Mouse (Mus musculus) retina, embryonic 14.5 days (tissue): ENCODE results near the gene Lrmp.

Source experiments
- DNase-seq: peaks from one replicate; pipeline ENCODE4 v3.0.0-alpha.2; 2015; ENCODE audit warnings: low spot score

Gene Lrmp

DNA sequence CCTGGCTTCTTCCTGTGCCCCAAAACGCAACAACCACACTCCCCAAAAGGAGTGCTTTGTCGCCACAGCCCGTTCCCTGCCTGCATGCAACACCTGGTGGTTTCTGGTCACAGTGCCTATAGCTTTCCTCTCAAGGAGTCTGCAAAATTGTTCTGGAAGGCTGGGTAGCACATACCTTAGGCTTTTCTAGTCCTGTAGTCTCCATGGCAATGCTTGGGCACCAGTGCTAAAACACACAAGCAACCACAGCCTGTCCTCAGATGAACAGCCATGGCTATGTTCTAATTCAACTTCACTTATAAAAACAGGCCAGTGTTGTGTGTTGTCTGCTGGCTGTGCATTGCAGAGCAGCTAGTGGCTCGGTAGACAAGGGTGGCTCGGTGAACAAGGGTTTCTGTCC, 21.4 kb downstream of the Lrmp start:
- DNase-seq = no peak

DNA sequence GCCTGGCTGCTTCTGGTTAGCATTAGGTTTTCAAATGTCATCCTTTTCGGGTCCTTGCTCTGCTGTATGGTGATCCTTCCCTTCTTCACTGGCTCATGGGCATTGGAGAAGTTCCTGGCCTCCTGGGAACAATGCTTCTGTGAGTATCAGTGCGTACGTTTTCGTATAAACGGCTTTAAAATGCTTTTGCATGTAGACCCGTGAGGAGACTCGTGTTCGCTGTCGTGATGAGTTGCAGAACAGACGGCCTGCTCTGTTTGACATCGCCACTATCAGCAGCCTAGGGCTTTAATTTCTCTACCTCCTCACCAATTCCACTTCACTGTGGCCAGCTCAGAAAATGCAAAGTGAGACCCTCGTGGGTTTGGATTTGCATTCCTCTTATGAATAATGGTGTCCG, 23.8 kb downstream of the Lrmp start:
- no peak for DNase-seq

DNA sequence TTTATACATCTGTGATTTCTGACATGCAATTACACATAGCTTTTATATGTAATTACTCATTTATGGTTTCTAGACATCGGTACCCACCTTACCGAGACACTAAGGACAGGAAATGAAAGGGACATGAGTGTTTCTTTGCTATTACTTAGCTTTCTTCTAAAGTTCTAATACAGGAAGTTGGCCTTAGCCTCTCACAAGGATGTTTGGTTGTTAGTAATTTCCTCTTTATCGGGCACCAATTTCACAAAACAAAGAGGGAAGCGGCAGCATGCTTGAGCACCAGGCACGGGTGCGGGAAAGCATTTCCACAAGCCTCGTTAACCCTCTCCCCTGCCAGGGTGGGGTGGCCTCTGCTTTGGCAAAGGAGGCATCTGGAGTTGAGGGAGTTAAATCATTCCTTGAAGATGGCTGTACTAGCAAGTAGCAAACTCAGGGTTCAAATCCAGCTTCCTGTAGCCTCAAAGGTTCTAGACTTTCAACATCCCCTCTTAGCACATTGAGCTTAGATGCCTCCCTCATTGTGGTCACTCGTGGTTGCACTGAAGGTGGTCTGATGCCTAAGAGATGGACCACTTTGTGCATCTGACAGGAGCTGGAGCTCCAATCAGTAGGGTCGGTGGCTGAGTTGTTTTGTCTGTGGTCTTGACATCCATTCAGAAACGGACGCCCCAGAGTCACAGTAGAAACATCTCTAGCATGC, 24.5 kb downstream of the Lrmp start:
- DNase-seq = no peak

DNA sequence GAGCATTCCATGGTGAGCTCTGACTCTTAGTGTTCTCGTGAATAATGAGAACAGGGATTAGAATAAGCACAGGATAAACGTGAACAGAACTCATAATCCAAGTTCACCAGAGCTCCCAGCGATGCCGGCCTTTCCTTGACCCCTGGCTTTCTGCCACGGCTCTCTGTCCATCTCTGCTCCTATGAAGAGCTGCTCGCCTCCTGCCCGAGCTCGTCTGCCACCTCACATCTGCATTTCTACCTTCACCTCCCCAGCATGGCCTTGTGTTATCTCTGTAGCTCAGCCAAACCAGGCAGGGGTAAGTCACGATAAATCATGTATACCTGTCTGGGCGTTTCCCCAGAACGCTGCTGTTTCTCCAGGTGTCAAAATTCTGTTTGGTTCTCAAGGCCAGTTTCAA, 25.3 kb downstream of the Lrmp start:
- no peak for DNase-seq

DNA sequence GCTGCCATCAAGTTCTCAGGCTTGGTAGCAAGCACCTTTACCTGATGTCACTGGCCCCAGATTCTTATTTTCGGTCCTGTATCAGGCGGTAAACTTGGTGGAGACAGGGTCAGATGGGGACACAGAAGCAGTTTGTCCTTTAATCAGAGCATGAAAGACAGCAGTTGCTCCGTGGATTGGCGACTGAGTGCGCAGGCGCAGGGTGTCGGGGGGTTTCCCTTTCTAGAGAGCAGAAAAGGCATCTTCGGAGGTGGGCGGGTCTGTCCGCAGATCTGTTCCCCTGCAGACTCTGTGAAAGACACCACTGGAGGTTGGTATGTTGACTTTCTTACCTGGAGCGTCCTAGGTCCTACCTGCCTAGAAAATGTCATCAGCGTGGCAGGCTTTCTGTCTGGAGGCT, 26.4 kb downstream of the Lrmp start:
- DNase-seq = no peak

DNA sequence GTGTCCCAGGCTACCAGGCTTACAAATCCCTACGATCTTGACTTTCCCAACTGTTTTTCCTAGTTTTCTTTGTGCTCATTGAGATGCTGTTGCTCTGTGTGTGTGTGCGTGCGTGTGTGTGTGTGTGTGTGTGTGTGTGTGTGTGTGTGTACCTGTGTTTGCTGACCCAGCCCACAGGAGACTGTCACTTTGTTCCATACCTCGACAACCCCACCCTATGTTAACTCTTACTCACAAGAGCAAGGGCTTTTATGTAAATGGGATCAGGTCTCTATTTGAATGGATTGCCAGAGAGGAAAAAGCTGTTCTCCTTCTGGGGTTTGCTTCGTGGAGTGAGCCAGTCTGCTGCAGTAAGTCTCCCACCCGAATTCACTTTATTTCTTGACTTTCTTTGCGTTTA, 29.7 kb downstream of the Lrmp start:
- no peak for DNase-seq

DNA sequence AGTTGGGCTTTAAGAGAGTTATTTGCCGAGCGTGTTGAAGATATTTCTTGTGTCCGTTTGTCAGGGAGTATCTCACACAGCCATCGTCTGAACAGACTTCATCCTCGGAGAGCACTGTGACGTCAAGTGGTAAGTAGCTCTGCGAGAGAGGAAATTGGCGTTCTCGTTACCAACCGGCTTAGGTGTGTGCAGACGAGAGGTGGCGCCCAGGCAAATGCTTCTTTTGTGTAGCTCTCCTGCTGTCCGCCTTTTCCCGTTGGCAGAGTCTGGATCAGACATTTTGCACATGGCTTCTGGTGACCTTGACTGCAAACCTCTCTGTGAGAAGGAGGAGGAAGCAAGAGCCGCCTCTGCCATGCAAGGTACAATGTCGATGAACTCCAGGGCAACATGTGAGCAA, 32.3 kb downstream of the Lrmp start:
- DNase-seq = no peak

DNA sequence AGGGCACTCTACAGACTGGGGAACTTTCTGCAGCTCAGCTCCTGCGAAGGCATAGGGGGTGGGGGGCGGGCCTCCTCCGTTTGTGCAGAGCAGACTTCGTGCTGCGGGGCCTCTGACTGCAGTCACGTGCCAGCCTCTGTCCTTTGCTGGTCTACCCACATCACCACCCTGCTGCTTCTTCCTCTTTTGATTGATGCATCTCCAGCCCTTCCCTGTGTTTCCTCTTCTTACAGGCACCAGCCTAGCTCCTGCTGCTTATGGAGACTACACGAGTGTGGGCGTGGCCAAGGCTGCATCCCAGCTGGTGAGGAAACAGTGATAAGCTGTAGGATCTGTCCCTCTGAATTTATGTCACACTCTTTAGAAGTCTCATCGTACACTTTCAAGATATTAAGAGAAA, 33.6 kb downstream of the Lrmp start:
- DNase-seq = peak; percentile 13

DNA sequence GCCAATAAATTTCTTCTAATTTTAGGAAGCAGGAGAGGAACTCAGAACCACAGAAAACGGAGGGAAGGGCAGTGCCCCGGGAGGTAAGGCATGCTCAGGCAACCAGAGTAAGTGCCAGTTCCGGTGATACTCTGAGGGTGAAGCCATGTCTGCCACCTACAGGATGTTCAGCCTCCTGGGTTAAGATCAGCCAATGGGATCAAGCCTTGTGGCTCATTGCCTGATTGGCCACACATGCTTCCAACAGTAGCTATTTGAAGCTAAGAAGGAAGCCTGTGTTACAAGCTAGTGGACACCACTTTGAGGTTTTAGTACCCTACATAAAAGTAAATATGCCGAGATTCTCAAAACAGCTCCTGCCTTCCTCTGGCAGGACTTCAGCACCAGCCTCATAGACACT, 43.2 kb downstream of the Lrmp start:
- no peak for DNase-seq

DNA sequence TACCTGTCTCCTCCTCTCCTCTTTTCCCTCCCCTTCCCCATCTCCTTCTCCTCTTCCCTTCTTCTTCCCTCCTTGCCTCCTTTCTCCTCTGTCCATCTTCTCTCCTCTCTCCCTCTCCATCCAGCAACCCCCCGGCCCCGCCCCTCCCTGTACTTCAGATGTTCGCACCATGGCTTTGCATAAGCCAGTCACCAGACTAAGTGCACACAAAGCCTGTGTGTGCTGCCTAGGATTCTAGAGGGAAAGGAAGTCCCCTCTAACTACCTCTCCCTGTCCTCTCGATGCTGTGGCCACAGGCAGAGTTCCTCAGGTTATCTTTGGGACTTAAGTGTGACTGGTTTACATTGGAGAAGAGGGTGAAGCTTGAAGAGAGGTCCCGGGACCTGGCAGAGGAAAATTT, 45.1 kb downstream of the Lrmp start:
- no peak for DNase-seq

DNA sequence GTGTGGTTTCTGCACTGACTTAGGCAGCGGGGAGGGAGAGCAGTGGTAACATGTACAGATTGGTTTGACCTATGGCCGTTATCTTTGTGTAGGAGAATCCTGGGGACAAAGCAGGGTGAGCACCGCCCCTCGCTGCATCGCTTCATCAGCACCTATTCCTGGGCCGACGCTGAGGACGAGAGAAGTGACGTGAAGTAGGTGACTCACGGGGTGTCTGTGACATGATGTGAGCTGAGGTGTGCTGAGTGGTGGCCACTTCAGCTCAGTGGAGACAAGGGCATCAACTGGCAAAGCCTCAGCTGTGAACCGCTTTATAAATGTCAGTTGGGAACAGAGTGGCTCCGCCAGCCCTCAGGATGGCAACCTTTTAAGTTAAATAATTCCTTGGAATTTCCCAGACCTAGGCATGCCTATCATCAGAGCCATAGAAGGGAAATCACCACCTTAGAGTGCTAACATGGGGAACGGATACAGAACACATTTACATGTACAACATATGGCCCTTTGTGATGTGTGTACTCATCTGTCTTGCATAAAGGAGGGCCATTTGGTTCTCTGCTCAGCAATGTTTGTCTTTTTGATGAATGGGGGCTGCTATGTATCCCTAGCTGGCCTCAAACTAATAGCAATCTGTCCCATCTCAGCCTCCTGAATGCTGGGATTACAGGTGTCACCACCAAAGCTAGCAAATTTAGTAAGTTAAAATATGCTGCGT, 56.6 kb downstream of the Lrmp start:
- DNase-seq = no peak

DNA sequence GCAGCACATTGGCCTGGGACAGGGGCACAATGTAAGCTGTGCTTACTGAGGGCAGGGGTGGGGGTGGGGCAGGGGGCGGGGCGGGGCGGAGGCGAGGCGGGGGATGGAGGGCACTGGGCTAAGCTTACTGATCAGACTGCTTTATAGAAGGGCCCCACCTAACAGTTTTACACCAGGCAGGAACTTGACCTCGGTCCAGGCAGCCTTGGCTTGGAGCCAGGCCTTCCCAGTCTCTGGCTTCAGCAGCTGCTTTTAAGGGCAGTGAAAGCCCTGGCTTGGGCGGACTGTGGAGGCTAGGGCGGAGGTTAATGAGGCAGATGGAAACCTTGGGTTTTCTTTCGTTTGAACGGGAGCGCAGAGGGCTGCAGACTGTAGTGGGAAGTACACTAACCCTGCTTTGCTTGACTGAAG, 58.3 kb downstream of the Lrmp start:
- peak; percentile 50 for DNase-seq

DNA sequence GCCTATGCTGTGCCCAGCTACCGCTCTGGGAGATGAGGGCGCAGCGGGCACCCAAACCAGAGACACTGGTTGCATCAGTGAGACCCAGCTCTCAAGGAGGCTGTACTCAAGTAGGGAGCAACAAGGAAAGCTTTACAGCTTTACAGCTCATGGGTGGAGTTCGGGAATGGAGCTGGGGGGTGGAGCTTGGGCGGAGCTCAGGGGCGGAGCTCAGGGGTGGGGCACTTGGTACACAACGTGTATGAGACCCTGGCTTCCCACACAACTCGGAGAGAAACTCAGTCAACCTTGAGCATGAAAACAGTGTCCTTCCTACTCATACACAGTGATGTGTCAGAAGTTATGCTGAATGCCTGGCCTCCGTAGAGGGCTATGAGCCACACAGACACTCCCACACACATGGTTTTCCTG, 60.1 kb downstream of the Lrmp start:
- no peak for DNase-seq

DNA sequence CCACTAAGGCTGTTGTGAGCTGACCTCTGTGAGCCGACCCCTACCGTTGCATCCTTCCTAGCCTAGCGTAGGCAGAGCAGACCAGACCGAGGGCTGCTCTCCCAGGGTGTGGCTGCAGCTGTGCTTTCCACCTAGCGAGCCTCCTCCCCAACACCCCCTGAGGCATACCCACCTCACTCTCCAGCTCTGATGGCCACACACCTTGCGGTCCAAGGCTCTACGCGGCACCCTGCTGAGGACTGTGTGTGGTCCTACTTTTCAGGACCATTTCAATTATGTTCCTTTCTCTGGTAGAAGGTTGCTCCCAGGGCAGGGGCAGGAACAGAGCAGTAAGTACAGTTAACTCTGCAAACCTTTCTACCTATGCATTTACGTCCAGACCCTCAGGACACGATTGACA, 61.0 kb downstream of the Lrmp start:
- no peak for DNase-seq

DNA sequence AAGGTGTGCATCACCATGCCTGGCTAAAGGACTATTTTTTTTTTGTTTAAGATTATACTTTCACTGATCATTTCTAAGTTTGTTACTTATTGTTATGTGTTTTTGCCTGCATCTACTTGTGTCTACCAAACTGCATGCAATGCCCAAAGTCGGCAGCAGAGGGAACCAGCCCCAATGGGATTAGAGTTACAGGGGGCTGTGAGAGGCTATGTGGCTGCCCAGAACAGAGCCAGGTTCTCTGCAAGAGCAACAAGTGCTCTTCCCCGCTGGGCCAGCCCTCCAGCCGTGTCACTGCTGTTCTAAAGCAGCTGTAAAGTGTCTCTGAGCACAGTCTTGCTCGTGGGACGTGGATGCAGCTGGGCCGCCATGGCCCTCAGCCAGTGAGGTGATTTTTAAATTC, 64.2 kb downstream of the Lrmp start:
- peak; percentile 80 for DNase-seq

DNA sequence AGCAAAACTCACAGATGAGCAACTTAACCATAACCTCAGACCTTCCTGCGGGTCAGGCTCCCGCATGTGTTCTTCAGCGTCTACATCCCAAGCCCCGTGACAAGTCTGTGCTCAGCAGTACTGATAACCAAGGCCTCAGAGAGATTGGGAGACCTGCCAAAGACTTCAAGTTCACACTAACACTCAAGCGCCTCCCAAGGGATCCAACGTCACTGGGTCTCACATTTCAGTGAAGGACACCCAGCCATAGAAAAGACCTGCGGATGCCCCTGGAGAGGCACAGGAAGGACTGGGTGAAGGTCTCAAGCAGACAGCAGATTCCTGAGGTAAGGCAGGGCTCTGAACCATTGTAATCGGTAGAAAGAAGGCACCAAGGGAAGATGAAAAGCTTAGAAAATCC, 66.6 kb downstream of the Lrmp start:
- DNase-seq = no peak

DNA sequence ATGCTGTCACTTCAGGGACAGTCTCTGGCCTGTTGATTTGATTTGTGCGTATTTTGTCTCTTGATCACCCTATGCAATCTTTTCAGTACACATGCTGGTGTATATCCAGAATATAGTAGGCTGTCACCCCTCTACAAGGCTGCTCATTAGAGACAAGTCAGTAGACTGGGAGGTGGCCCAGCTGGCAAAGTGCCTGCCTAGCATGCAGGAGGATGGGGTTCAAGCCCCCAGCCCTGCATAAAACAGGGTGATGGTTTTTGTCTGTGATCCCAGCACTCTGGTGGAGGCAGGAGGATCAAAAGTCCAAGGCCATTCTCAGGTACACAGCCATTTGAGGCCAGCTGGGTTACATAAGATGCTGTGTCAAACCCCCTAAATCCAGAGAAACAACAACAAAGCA, 70.6 kb downstream of the Lrmp start:
- DNase-seq = no peak

DNA sequence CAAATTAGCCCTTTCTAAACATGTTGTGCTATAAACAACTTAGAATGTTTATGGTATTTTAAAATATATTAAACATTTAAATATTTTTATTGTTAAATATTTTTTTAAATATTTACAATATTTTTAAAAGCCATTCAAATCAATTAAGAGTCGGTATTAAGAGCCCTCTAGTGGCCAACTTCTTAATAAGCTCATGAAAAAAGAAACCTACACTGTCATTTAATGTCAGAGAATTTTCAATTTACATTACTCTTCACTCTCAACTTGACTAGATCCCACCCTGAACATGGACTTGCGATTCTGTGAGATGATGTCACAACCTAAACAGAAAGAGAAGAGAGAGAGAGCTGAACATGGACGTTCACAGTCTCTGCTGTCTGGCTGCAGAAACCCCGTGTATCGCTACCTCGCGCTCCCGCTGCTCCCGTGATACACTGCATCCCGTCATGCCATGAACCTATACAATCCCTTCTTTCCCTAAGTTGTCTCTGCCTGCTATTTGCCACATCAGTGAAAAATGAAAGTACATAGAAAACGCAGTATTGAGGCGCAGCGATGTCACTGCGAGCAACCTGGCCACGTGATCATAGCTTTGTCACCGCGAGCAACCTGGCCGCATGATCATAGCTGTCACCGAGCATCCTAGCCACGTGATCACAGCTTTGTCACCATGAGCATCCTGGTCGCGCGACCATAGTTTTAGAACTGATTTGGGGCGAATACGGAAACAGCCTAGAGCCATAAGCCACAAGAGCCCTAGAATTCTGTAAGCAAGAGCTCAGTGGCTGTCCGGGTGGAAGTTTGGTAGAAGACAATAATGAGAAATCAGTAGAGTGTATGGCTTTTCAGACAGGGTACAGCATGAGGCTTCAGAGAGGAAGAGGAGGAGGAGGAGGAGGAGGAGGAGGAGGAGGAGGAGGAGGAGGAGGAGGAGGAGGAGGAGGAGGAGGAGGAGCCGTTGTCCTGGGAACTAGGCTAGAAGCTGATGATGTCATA, 71.9 kb downstream of the Lrmp start:
- peak; percentile 76 for DNase-seq

DNA sequence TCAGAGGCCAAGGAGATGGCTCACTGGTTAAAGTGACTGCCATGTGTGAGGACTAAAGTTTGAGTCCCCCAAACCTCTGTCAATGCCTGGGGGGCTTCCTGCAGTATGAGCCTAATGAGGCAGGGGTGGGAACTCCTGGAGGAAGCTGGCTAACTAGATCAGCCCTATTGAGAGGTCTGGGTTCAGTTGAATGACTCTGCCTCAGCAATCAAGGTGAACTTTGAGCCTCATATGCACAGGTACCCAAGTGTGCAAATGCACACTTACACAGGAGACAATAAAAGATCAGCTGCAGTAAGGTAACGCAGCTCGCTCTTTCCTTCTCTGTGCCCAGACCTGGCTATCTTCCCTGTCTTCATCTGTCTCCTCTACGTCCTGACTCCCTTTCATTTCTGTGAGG, 77.6 kb downstream of the Lrmp start:
- no peak for DNase-seq

DNA sequence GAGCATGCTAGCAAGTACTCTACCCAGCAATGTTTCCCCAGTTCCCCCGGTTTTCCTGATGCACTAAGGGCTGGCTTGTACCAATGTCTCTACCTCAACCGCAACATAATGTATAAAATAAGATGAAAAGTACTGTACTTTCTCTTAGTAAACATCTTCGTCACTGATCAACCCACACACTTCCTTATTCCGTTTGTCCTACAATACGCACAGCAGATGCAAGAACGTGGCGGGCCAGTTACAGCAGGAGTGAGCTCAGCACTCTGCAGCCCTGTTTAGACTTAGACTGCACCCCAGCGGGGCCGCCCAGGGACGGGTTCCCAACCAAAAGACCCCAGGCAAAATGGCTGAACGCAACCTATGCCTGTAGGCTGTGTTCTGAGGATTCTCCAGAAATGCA, 78.0 kb downstream of the Lrmp start:
- DNase-seq = no peak

DNA sequence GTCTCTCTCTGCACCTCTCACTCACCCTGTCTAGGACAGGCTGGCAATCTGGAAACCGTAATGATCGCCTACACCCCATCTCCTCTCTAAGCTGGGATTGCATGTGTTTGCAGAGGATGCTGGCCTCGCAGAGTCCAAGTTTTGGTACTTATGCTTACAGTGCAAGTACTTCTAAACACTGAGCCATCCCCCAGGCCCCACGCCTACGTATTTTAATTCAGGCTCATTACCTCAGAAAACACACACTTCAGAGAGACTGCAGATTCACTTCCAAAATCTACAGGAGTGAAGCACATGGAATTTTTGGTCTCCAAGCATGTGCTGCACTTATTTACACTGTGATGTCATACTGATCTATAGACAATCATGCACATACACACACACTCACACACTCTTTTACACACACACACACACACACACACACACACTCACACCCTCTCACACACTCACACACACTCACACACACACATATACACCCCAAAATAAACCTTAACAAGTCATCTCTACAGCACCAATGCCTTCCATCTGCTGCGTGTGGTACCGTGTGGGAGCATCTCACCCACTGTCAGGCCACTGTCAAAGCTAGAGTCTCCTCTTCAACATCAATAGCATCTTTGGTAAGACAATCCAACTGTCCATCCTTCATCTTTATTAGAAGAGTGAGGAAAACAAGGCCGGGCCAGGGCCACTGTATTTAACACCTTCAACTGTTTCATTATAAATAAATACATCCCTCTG, 82.7 kb downstream of the Lrmp start:
- no peak for DNase-seq
